Mouse (Mus musculus): ENCODE results near the gene Prrt2. TPM values are rescaled to one million over a fixed set of nuclear protein-coding genes. Genes with fewer than 3 reads are reported as not detected.

Gene Prrt2
- polyA plus RNA-seq, 1 experiment from 2014 or later: 4.4 TPM

- Histone ChIP-seq H3K4me3 (no peak overlapping the region), H3K36me3 (peaks cover 21% of the 10 kb centered on the region), H3K27me3 (ENCODE audit: insufficient read depth, poor library complexity, severe bottlenecking) (no peaks in the 10 kb centered on the region), H3K4me1 (replicated peaks) (peaks cover 22% of the 10 kb centered on the region), H3K9me3 (no peaks in the 10 kb centered on the region), H3K27ac (peak overlapping the region; percentile 76)
- DNase-seq (ENCODE audit: low spot score): peak; percentile 30
- WGBS: 69% methylated on average over 9 of the region's 9 CpGs
These were observed 12.6 kb downstream of the Prrt2 start for GRCm38 (mm10) chr7:127008239-127009019.

GRCm38 (mm10) chr7:127007313-127008024 is 13.5 kb downstream of the Prrt2 start:
- H3K27me3 ChIP-seq (ENCODE audit: insufficient read depth, poor library complexity, severe bottlenecking): no peaks in the 10 kb centered on the region
- no peak overlapping the region for H3K4me3 ChIP-seq
- WGBS: 86% methylated on average over 6 of the region's 6 CpGs
- peak overlapping the region; percentile 40; the same call in 1 of the 2 replicates for H3K27ac ChIP-seq
- H3K36me3 ChIP-seq: peaks cover 11% of the 10 kb centered on the region
- DNase-seq (ENCODE audit: low spot score): no peak
- no peaks in the 10 kb centered on the region for H3K9me3 ChIP-seq
- peaks cover 17% of the 10 kb centered on the region for H3K4me1 ChIP-seq (replicated peaks)

- WGBS: 92% methylated on average over 4 of the region's 4 CpGs
These were observed 16.7 kb downstream of the Prrt2 start for GRCm38 (mm10) chr7:127004122-127004875.

GRCm38 (mm10) chr7:127003620-127004019 is 17.4 kb downstream of the Prrt2 start:
- Histone ChIP-seq H3K27ac (no peak overlapping the region), H3K4me1 (replicated peaks) (peaks cover 5% of the 10 kb centered on the region), H3K36me3 (no peaks in the 10 kb centered on the region), H3K4me3 (no peak overlapping the region), H3K9me3 (no peaks in the 10 kb centered on the region), H3K27me3 (ENCODE audit: insufficient read depth, poor library complexity, severe bottlenecking) (no peaks in the 10 kb centered on the region)
- DNase-seq (ENCODE audit: low spot score): no peak
- 85% methylated on average over 5 of the region's 5 CpGs for WGBS

More at GRCm38 (mm10) chr7:127004122-127004875, 16.7 kb downstream of the Prrt2 start:
- no peak overlapping the region for H3K27ac ChIP-seq
- peaks cover 11% of the 10 kb centered on the region for H3K4me1 ChIP-seq (replicated peaks)
- no peak for DNase-seq (ENCODE audit: low spot score)
- no peaks in the 10 kb centered on the region for H3K36me3 ChIP-seq
- no peak overlapping the region for H3K4me3 ChIP-seq
- no peaks in the 10 kb centered on the region for H3K9me3 ChIP-seq
- no peaks in the 10 kb centered on the region for H3K27me3 ChIP-seq (ENCODE audit: insufficient read depth, poor library complexity, severe bottlenecking)

GRCm38 (mm10) chr7:126999568-126999967 is 21.4 kb downstream of the Prrt2 start:
- Histone ChIP-seq H3K4me1 (replicated peaks) (no peaks in the 10 kb centered on the region), H3K36me3 (peaks cover 5% of the 10 kb centered on the region; the same call in 1 of the 2 replicates), H3K27me3 (ENCODE audit: insufficient read depth, poor library complexity, severe bottlenecking) (no peaks in the 10 kb centered on the region), H3K27ac (no peak overlapping the region), H3K4me3 (no peak overlapping the region), H3K9me3 (peaks cover 4% of the 10 kb centered on the region; the same call in 1 of the 2 replicates)
- no peak for DNase-seq (ENCODE audit: low spot score)
- 85% methylated on average over 10 of the region's 10 CpGs for WGBS

- Histone ChIP-seq H3K27ac (no peak overlapping the region), H3K4me1 (replicated peaks) (peaks cover 11% of the 10 kb centered on the region), H3K4me3 (no peak overlapping the region), H3K36me3 (peaks cover 5% of the 10 kb centered on the region; the same call in 1 of the 2 replicates), H3K9me3 (peaks cover 4% of the 10 kb centered on the region; the same call in 1 of the 2 replicates), H3K27me3 (ENCODE audit: insufficient read depth, poor library complexity, severe bottlenecking) (no peaks in the 10 kb centered on the region)
- DNase-seq (ENCODE audit: low spot score): no peak
- WGBS: 76% methylated on average over 4 of the region's 4 CpGs
These were observed 24.6 kb downstream of the Prrt2 start for GRCm38 (mm10) chr7:126996449-126996848.

GRCm38 (mm10) chr7:126988816-126989215 is 32.2 kb downstream of the Prrt2 start:
- Histone ChIP-seq H3K27ac (no peak overlapping the region), H3K36me3 (no peaks in the 10 kb centered on the region), H3K4me3 (no peak overlapping the region), H3K27me3 (ENCODE audit: insufficient read depth, poor library complexity, severe bottlenecking) (no peaks in the 10 kb centered on the region), H3K4me1 (replicated peaks) (peaks cover 16% of the 10 kb centered on the region), H3K9me3 (no peaks in the 10 kb centered on the region)
- 77% methylated on average over 8 of the region's 8 CpGs for WGBS
- no peak for DNase-seq (ENCODE audit: low spot score)

GRCm38 (mm10) chr7:126986319-126986718 is 34.7 kb downstream of the Prrt2 start:
- H3K27me3 ChIP-seq (ENCODE audit: insufficient read depth, poor library complexity, severe bottlenecking): no peaks in the 10 kb centered on the region
- DNase-seq (ENCODE audit: low spot score): no peak
- H3K27ac ChIP-seq: no peak overlapping the region
- H3K36me3 ChIP-seq: peaks cover 2% of the 10 kb centered on the region; the same call in 1 of the 2 replicates
- no peak overlapping the region for H3K4me3 ChIP-seq
- 47% methylated on average over 9 of the region's 9 CpGs for WGBS
- no peaks in the 10 kb centered on the region for H3K9me3 ChIP-seq
- peaks cover 5% of the 10 kb centered on the region; the same call in 1 of the 2 replicates for H3K4me1 ChIP-seq (replicated peaks)

- Histone ChIP-seq H3K9me3 (no peaks in the 10 kb centered on the region), H3K36me3 (peaks cover 16% of the 10 kb centered on the region), H3K4me3 (no peak overlapping the region), H3K27me3 (ENCODE audit: insufficient read depth, poor library complexity, severe bottlenecking) (no peaks in the 10 kb centered on the region), H3K4me1 (replicated peaks) (peaks cover 5% of the 10 kb centered on the region; the same call in 1 of the 2 replicates), H3K27ac (0 out of 2 replicates have a peak overlapping the region, but pooled peaks have one; percentile 45)
- WGBS: 64% methylated on average over 10 of the region's 10 CpGs
- DNase-seq (ENCODE audit: low spot score): no peak
These were observed 36.2 kb downstream of the Prrt2 start for GRCm38 (mm10) chr7:126984667-126985444.

GRCm38 (mm10) chr7:126983113-126983512 is 37.9 kb downstream of the Prrt2 start:
- Histone ChIP-seq H3K4me1 (replicated peaks) (0 out of 2 replicates have a peak, but pooled peaks cover 2% of the 10 kb centered on the region), H3K27ac (no peak overlapping the region), H3K27me3 (ENCODE audit: insufficient read depth, poor library complexity, severe bottlenecking) (no peaks in the 10 kb centered on the region), H3K4me3 (no peak overlapping the region), H3K36me3 (peaks cover 33% of the 10 kb centered on the region), H3K9me3 (no peaks in the 10 kb centered on the region)
- no peak for DNase-seq (ENCODE audit: low spot score)
- 88% methylated on average over 7 of the region's 7 CpGs for WGBS

GRCm38 (mm10) chr7:126982054-126982453 is 39.0 kb downstream of the Prrt2 start:
- peaks cover 38% of the 10 kb centered on the region for H3K36me3 ChIP-seq
- H3K4me3 ChIP-seq: no peak overlapping the region
- no peak for DNase-seq (ENCODE audit: low spot score)
- H3K27me3 ChIP-seq (ENCODE audit: insufficient read depth, poor library complexity, severe bottlenecking): no peaks in the 10 kb centered on the region
- H3K9me3 ChIP-seq: no peaks in the 10 kb centered on the region
- no peak overlapping the region for H3K27ac ChIP-seq
- 95% methylated on average over 4 of the region's 4 CpGs for WGBS
- peaks cover 12% of the 10 kb centered on the region for H3K4me1 ChIP-seq (replicated peaks)

- WGBS: 94% methylated on average over 2 of the region's 2 CpGs
- Histone ChIP-seq H3K4me1 (replicated peaks) (peaks cover 17% of the 10 kb centered on the region), H3K4me3 (no peak overlapping the region), H3K9me3 (no peaks in the 10 kb centered on the region), H3K27me3 (ENCODE audit: insufficient read depth, poor library complexity, severe bottlenecking) (no peaks in the 10 kb centered on the region), H3K36me3 (peaks cover 38% of the 10 kb centered on the region), H3K27ac (no peak overlapping the region)
- DNase-seq (ENCODE audit: low spot score): no peak
These were observed 39.4 kb downstream of the Prrt2 start for GRCm38 (mm10) chr7:126981601-126982000.
